Mouse (Mus musculus): ENCODE measurements around the gene Ush1c. TPM values are rescaled to one million over a fixed set of nuclear protein-coding genes. Genes with fewer than 3 reads are reported as not detected.
"Not testable (repeated sequence)": the region's sequence is repeated elsewhere in the genome, so short reads cannot be mapped to it uniquely, and the experiment has no call there.

Ush1c gene
- total and polyA plus RNA-seq, 3 experiments, result not detected

- peak; percentile 7 for DNase-seq (ENCODE audit: low read depth, low spot score)
- Histone ChIP-seq H3K79me2 (ENCODE audit: control insufficient read depth, insufficient read depth, low read length, poor library complexity) (no peaks in the 10 kb centered on the region), H3K36me3 (ENCODE audit: control insufficient read depth in 1 of 2, insufficient read depth in 2 of 2, low read length in 2 of 2) (no peaks in the 10 kb centered on the region), H3K4me1 (ENCODE audit: control insufficient read depth in 1 of 2, insufficient read depth in 2 of 2, low read length in 2 of 2) (no peaks in the 10 kb centered on the region), H3K27me3 (ENCODE audit: control insufficient read depth in 1 of 2, insufficient read depth in 2 of 2, low read length in 2 of 2) (no peaks in the 10 kb centered on the region), H3K27ac (ENCODE audit: control insufficient read depth, low read depth, low read length) (no peak overlapping the region), H3K9ac (ENCODE audit: control insufficient read depth, low read depth, low read length, poor library complexity, severe bottlenecking) (no peak overlapping the region), H3K4me3 (ENCODE audit: control insufficient read depth in 1 of 2, insufficient read depth in 1 of 2, low read depth in 2 of 2, low read length in 2 of 2) (no peak overlapping the region), H3K9me3 (replicated peaks; ENCODE audit: insufficient read depth, low read length) (no peaks in the 10 kb centered on the region)
- TF ChIP-seq SMC3 (IDR thresholded peaks at IDR 0.05; ENCODE audit: low read depth, low read length), result peak; percentile 35
- no peak for TF ChIP-seq USF1 (IDR thresholded peaks at IDR 0.05; ENCODE audit: low read depth, low read length)
- peak; percentile 2 for TF ChIP-seq RAD21 (IDR thresholded peaks at IDR 0.05; ENCODE audit: low read depth, low read length)
- peak; percentile 46 to 48 (median 47) for TF ChIP-seq CTCF (IDR thresholded peaks at IDR 0.05 in 2 of 3, conservative IDR thresholded peaks at IDR 0.05 in 1 of 3; ENCODE audit: control insufficient read depth in 1 of 3, insufficient read depth in 1 of 3, low read depth in 2 of 3, low read length in 3 of 3, poor library complexity in 1 of 3, severe bottlenecking in 1 of 3)
Observed at GRCm38 (mm10) chr7:46181590-46181989, 56.7 kb downstream of the Ush1c start.

- no peak within 1 kb of the TSS for H3K4me3 ChIP-seq (ENCODE audit: control insufficient read depth in 1 of 2, insufficient read depth in 1 of 2, low read depth in 2 of 2, low read length in 2 of 2)
- DNase-seq (ENCODE audit: low read depth, low spot score), result no peak
Observed at GRCm38 (mm10) chr7:46179431-46180275, 58.6 kb downstream of the Ush1c start, which contains the start of gene Abcc8. Abcc8 (minus strand) TSS chr7:46180033.

GRCm38 (mm10) chr7:46168980-46169379 is 69.3 kb downstream of the Ush1c start:
- DNase-seq (ENCODE audit: low read depth, low spot score); H3K27me3 ChIP-seq (ENCODE audit: control insufficient read depth in 1 of 2, insufficient read depth in 2 of 2, low read length in 2 of 2); H3K36me3 ChIP-seq (ENCODE audit: control insufficient read depth in 1 of 2, insufficient read depth in 2 of 2, low read length in 2 of 2); H3K4me3 ChIP-seq (ENCODE audit: control insufficient read depth in 1 of 2, insufficient read depth in 1 of 2, low read depth in 2 of 2, low read length in 2 of 2); H3K9me3 ChIP-seq (replicated peaks; ENCODE audit: insufficient read depth, low read length); H3K4me1 ChIP-seq (ENCODE audit: control insufficient read depth in 1 of 2, insufficient read depth in 2 of 2, low read length in 2 of 2); H3K27ac ChIP-seq (ENCODE audit: control insufficient read depth, low read depth, low read length); H3K9ac ChIP-seq (ENCODE audit: control insufficient read depth, low read depth, low read length, poor library complexity, severe bottlenecking); H3K79me2 ChIP-seq (ENCODE audit: control insufficient read depth, insufficient read depth, low read length, poor library complexity): not testable (repeated sequence)

More at GRCm38 (mm10) chr7:46179431-46180275, 58.6 kb downstream of the Ush1c start, which contains the start of gene Abcc8:
- no peaks in the 10 kb centered on the region for H3K27me3 ChIP-seq (ENCODE audit: control insufficient read depth in 1 of 2, insufficient read depth in 2 of 2, low read length in 2 of 2)
- TF ChIP-seq ZMIZ1 (IDR thresholded peaks at IDR 0.05; ENCODE audit: low read depth, low read length) (no peak), MAZ (IDR thresholded peaks at IDR 0.05; ENCODE audit: low read depth, low read length) (no peak), E2F4 (IDR thresholded peaks at IDR 0.05; ENCODE audit: borderline replicate concordance, low read depth, low read length) (no peak), SIN3A (IDR thresholded peaks at IDR 0.05; ENCODE audit: low read length) (no peak), MAX (IDR thresholded peaks at IDR 0.05; ENCODE audit: low read length) (no peak), MYB (IDR thresholded peaks at IDR 0.05; ENCODE audit: low read depth, low read length) (no peak), JUND (IDR thresholded peaks at IDR 0.05; ENCODE audit: low read depth, low read length) (no peak)
- H3K36me3 ChIP-seq (ENCODE audit: control insufficient read depth in 1 of 2, insufficient read depth in 2 of 2, low read length in 2 of 2), result no peaks in the 10 kb centered on the region
- no peak within 1 kb of the TSS for H3K9ac ChIP-seq (ENCODE audit: control insufficient read depth, low read depth, low read length, poor library complexity, severe bottlenecking)
- H3K9me3 ChIP-seq (replicated peaks; ENCODE audit: insufficient read depth, low read length), result no peaks in the 10 kb centered on the region
- no peaks in the 10 kb centered on the region for H3K4me1 ChIP-seq (ENCODE audit: control insufficient read depth in 1 of 2, insufficient read depth in 2 of 2, low read length in 2 of 2)
- H3K27ac ChIP-seq (ENCODE audit: control insufficient read depth, low read depth, low read length), result no peak within 1 kb of the TSS
- H3K79me2 ChIP-seq (ENCODE audit: control insufficient read depth, insufficient read depth, low read length, poor library complexity), result no peaks in the 10 kb centered on the region
